Mouse (Mus musculus) stomach, embryonic 15.5 days (tissue): ENCODE measurements around the gene Syn3. TPM values are rescaled to one million over a fixed set of nuclear protein-coding genes. Genes with fewer than 3 reads are reported as not detected.
"Not testable (repeated sequence)": the region's sequence is repeated elsewhere in the genome, so short reads cannot be mapped to it uniquely, and the experiment has no call there.

Source experiments
- ATAC-seq: fragments of 200-750 bp; cut with Nextera tagmentation; 2 replicates; pipeline ENCODE4 v1.8.0; 2017; ENCODE audit warnings: low read depth, moderate number of reproducible peaks, moderate TSS enrichment; ENCODE audit not compliant: insufficient read depth, low FRiP score
- H3K27ac ChIP-seq: fragments of 300-500 bp; sonication (generic); 2 replicates; pipeline ENCODE4 v1.5.1; 2015; ENCODE audit warnings: mild to moderate bottlenecking, inconsistent platforms
- H3K27me3 ChIP-seq: fragments of 300-500 bp; sonication (generic); replicated peaks from 2 replicates; pipeline ENCODE4 v1.6.1; 2015; ENCODE audit warnings: inconsistent platforms
- H3K36me3 ChIP-seq: fragments of 300-500 bp; sonication (generic); 2 replicates; pipeline ENCODE4 v1.6.1; 2015; ENCODE audit warnings: inconsistent platforms
- H3K4me1 ChIP-seq: fragments of 300-500 bp; sonication (generic); 2 replicates; pipeline ENCODE4 v1.6.1; 2015; ENCODE audit warnings: inconsistent platforms
- H3K4me2 ChIP-seq: fragments of 300-500 bp; sonication (generic); 2 replicates; pipeline ENCODE4 v1.6.1; 2015; ENCODE audit warnings: mild to moderate bottlenecking, inconsistent platforms
- H3K4me3 ChIP-seq: fragments of 300-500 bp; sonication (generic); replicated peaks from 2 replicates; pipeline ENCODE4 v1.5.1; 2015; ENCODE audit warnings: inconsistent platforms
- H3K9ac ChIP-seq: fragments of 300-500 bp; sonication (generic); 2 replicates; pipeline ENCODE4 v1.6.1; 2015; ENCODE audit warnings: inconsistent platforms
- H3K9me3 ChIP-seq: fragments of 300-500 bp; sonication (generic); 2 replicates; pipeline ENCODE4 v1.6.1; 2016; ENCODE audit warnings: inconsistent platforms
- WGBS: fragments of 180-500 bp; shearing (Covaris S2); methylation state at CpG from one replicate; pipeline ENCODE4 v1.1.7; 2015; 5-methylcytosine and 5-hydroxymethylcytosine counted together
- polyA plus RNA-seq: library from polyadenylated mRNA; unstranded; fragments of >200 nt; fragmentation: Nextera tagmentation; extraction: Ambion mirVana; gene quantifications from 2 replicates; pipeline ENCODE4 v1.2.1, GENCODE M21; 2015

Syn3 gene
- polyA plus RNA-seq, 1 experiment from 2014 or later = 3.5 TPM

GRCm38 (mm10) chr10:86137589-86138173, 361.0 kb downstream of the Syn3 start:
- Histone ChIP-seq H3K9me3 (no peaks in the 10 kb centered on the region), H3K9ac (no peak overlapping the region), H3K4me1 (peaks cover 4% of the 10 kb centered on the region; the same call in 1 of the 2 replicates), H3K27me3 (no peaks in the 10 kb centered on the region), H3K27ac (no peak overlapping the region), H3K4me2 (no peak overlapping the region), H3K4me3 (no peak overlapping the region), H3K36me3 (no peaks in the 10 kb centered on the region)
- WGBS = 39% methylated on average over 5 of the region's 5 CpGs
- no peak for ATAC-seq

GRCm38 (mm10) chr10:86137106-86137505, 361.6 kb downstream of the Syn3 start:
- WGBS = 38% methylated on average over 3 of the region's 3 CpGs
- Histone ChIP-seq H3K4me3 (no peak overlapping the region), H3K27me3 (no peaks in the 10 kb centered on the region), H3K4me2 (no peak overlapping the region), H3K9ac (no peak overlapping the region), H3K4me1 (peaks cover 4% of the 10 kb centered on the region; the same call in 1 of the 2 replicates), H3K9me3 (no peaks in the 10 kb centered on the region), H3K27ac (no peak overlapping the region), H3K36me3 (no peaks in the 10 kb centered on the region)
- no peak for ATAC-seq

- no peak overlapping the region for H3K4me3 ChIP-seq
- H3K9me3 ChIP-seq = no peaks in the 10 kb centered on the region
- H3K27ac ChIP-seq = no peak overlapping the region
- no peak overlapping the region for H3K4me2 ChIP-seq
- whole genome bisulfite sequencing = 94% methylated on average over 1 of the region's 1 CpGs
- H3K9ac ChIP-seq = no peak overlapping the region
- H3K36me3 ChIP-seq = no peaks in the 10 kb centered on the region
- H3K27me3 ChIP-seq = no peaks in the 10 kb centered on the region
- peaks cover 4% of the 10 kb centered on the region; the same call in 1 of the 2 replicates for H3K4me1 ChIP-seq
- ATAC-seq = no peak
Observed at GRCm38 (mm10) chr10:86136249-86136648, 362.4 kb downstream of the Syn3 start.

- Histone ChIP-seq H3K36me3 (no peaks in the 10 kb centered on the region), H3K4me2 (no peak overlapping the region), H3K27me3 (no peaks in the 10 kb centered on the region), H3K9ac (no peak overlapping the region), H3K4me1 (peaks cover 4% of the 10 kb centered on the region; the same call in 1 of the 2 replicates), H3K9me3 (no peaks in the 10 kb centered on the region), H3K4me3 (no peak overlapping the region), H3K27ac (no peak overlapping the region)
- ATAC-seq = no peak
- WGBS = 76% methylated on average over 6 of the region's 6 CpGs
Observed at GRCm38 (mm10) chr10:86134848-86135247, 363.8 kb downstream of the Syn3 start.

- H3K27me3 ChIP-seq = no peaks in the 10 kb centered on the region
- peaks cover 4% of the 10 kb centered on the region; the same call in 1 of the 2 replicates for H3K4me1 ChIP-seq
- H3K9ac ChIP-seq = no peak overlapping the region
- no peaks in the 10 kb centered on the region for H3K9me3 ChIP-seq
- 55% methylated on average over 5 of the region's 5 CpGs for WGBS
- no peak overlapping the region for H3K4me2 ChIP-seq
- no peak overlapping the region for H3K27ac ChIP-seq
- no peak for ATAC-seq
- no peak overlapping the region for H3K4me3 ChIP-seq
- H3K36me3 ChIP-seq = no peaks in the 10 kb centered on the region
Observed at GRCm38 (mm10) chr10:86134336-86134735, 364.4 kb downstream of the Syn3 start.

- H3K4me2 ChIP-seq = no peak overlapping the region
- no peaks in the 10 kb centered on the region for H3K36me3 ChIP-seq
- no peaks in the 10 kb centered on the region for H3K9me3 ChIP-seq
- no peak overlapping the region for H3K27ac ChIP-seq
- ATAC-seq = no peak
- peaks cover 2% of the 10 kb centered on the region; the same call in 1 of the 2 replicates for H3K4me1 ChIP-seq
- WGBS = 78% methylated on average over 10 of the region's 10 CpGs
- H3K9ac ChIP-seq = no peak overlapping the region
- no peaks in the 10 kb centered on the region for H3K27me3 ChIP-seq
- no peak overlapping the region for H3K4me3 ChIP-seq
Observed at GRCm38 (mm10) chr10:86132420-86132956, 366.2 kb downstream of the Syn3 start.

GRCm38 (mm10) chr10:86129046-86129445, 369.6 kb downstream of the Syn3 start:
- H3K36me3 ChIP-seq = no peaks in the 10 kb centered on the region
- WGBS = 78% methylated on average over 6 of the region's 6 CpGs
- no peak overlapping the region for H3K27ac ChIP-seq
- no peaks in the 10 kb centered on the region for H3K9me3 ChIP-seq
- no peak overlapping the region for H3K9ac ChIP-seq
- no peak overlapping the region for H3K4me2 ChIP-seq
- H3K4me3 ChIP-seq = no peak overlapping the region
- no peaks in the 10 kb centered on the region for H3K4me1 ChIP-seq
- no peak for ATAC-seq
- no peaks in the 10 kb centered on the region for H3K27me3 ChIP-seq

- 88% methylated on average over 11 of the region's 11 CpGs for WGBS
- Histone ChIP-seq H3K4me2 (no peak overlapping the region), H3K9ac (no peak overlapping the region), H3K27me3 (no peaks in the 10 kb centered on the region), H3K4me1 (no peaks in the 10 kb centered on the region), H3K36me3 (no peaks in the 10 kb centered on the region), H3K9me3 (no peaks in the 10 kb centered on the region), H3K4me3 (no peak overlapping the region), H3K27ac (no peak overlapping the region)
- ATAC-seq = no peak
Observed at GRCm38 (mm10) chr10:86126478-86126877, 372.2 kb downstream of the Syn3 start.

GRCm38 (mm10) chr10:86125421-86125820, 373.3 kb downstream of the Syn3 start:
- no peak for ATAC-seq
- no peaks in the 10 kb centered on the region for H3K9me3 ChIP-seq
- H3K4me1 ChIP-seq = no peaks in the 10 kb centered on the region
- WGBS = 87% methylated on average over 2 of the region's 2 CpGs
- H3K27ac ChIP-seq = no peak overlapping the region
- no peaks in the 10 kb centered on the region for H3K36me3 ChIP-seq
- no peak overlapping the region for H3K4me3 ChIP-seq
- no peak overlapping the region for H3K4me2 ChIP-seq
- H3K27me3 ChIP-seq = no peaks in the 10 kb centered on the region
- no peak overlapping the region for H3K9ac ChIP-seq

GRCm38 (mm10) chr10:86124115-86124514, 374.6 kb downstream of the Syn3 start:
- Histone ChIP-seq H3K36me3 (no peaks in the 10 kb centered on the region), H3K4me2 (no peak overlapping the region), H3K9ac (no peak overlapping the region), H3K9me3 (no peaks in the 10 kb centered on the region), H3K4me3 (no peak overlapping the region), H3K27me3 (no peaks in the 10 kb centered on the region), H3K27ac (no peak overlapping the region), H3K4me1 (no peaks in the 10 kb centered on the region)
- no peak for ATAC-seq
- WGBS = 50% methylated on average over 4 of the region's 4 CpGs

- no peak overlapping the region for H3K27ac ChIP-seq
- H3K4me2 ChIP-seq = no peak overlapping the region
- 81% methylated on average over 2 of the region's 2 CpGs for WGBS
- no peaks in the 10 kb centered on the region for H3K27me3 ChIP-seq
- H3K9ac ChIP-seq = no peak overlapping the region
- H3K4me1 ChIP-seq = no peaks in the 10 kb centered on the region
- H3K9me3 ChIP-seq = no peaks in the 10 kb centered on the region
- H3K36me3 ChIP-seq = no peaks in the 10 kb centered on the region
- ATAC-seq = no peak
- no peak overlapping the region for H3K4me3 ChIP-seq
Observed at GRCm38 (mm10) chr10:86123224-86123623, 375.5 kb downstream of the Syn3 start.

GRCm38 (mm10) chr10:86122456-86122855, 376.2 kb downstream of the Syn3 start:
- not testable (repeated sequence) for H3K4me1 ChIP-seq, H3K4me2 ChIP-seq, H3K9ac ChIP-seq, H3K9me3 ChIP-seq, H3K27me3 ChIP-seq, H3K27ac ChIP-seq, H3K4me3 ChIP-seq, ATAC-seq, H3K36me3 ChIP-seq
- 88% methylated on average over 10 of the region's 10 CpGs for WGBS

GRCm38 (mm10) chr10:86116268-86116667, 382.4 kb downstream of the Syn3 start:
- Histone ChIP-seq H3K9ac (no peak overlapping the region), H3K27me3 (no peaks in the 10 kb centered on the region), H3K36me3 (no peaks in the 10 kb centered on the region), H3K4me3 (no peak overlapping the region), H3K4me1 (no peaks in the 10 kb centered on the region), H3K4me2 (no peak overlapping the region), H3K9me3 (no peaks in the 10 kb centered on the region), H3K27ac (no peak overlapping the region)
- ATAC-seq = no peak
- WGBS = 77% methylated on average over 2 of the region's 2 CpGs
